Mouse (Mus musculus) neural tube, embryonic 14.5 days (tissue): ENCODE results near the gene Ccdc137. TPM values are rescaled to one million over a fixed set of nuclear protein-coding genes. Genes with fewer than 3 reads are reported as not detected.
A peak's percentile ranks its signal among the peaks of the same experiment; 100 is the strongest.

ENCODE experiments used
- ATAC-seq: fragments of 200-750 bp; cut with Nextera tagmentation; 2 replicates; pipeline ENCODE4 v1.8.0; 2017; ENCODE audit warnings: low read depth, mild to moderate bottlenecking, moderate TSS enrichment, moderate library complexity
- H3K27ac ChIP-seq: fragments of 300-500 bp; sonication (generic); 2 replicates; pipeline ENCODE4 v1.5.1; 2014; ENCODE audit warnings: low read depth, mild to moderate bottlenecking, control low read depth, low read length, moderate library complexity, mixed read lengths
- H3K27me3 ChIP-seq: fragments of 300-500 bp; sonication (generic); 2 replicates; pipeline ENCODE4 v1.6.1; 2014; ENCODE audit warnings: low read length; ENCODE audit not compliant: control insufficient read depth, insufficient read depth
- H3K36me3 ChIP-seq: fragments of 300-500 bp; sonication (generic); 2 replicates; pipeline ENCODE4 v1.6.1; 2014; ENCODE audit warnings: low read length, mixed read lengths; ENCODE audit not compliant: control insufficient read depth, insufficient read depth
- H3K4me1 ChIP-seq: fragments of 300-500 bp; sonication (generic); 2 replicates; pipeline ENCODE4 v1.6.1; 2014; ENCODE audit warnings: low read length; ENCODE audit not compliant: control insufficient read depth, insufficient read depth
- H3K4me2 ChIP-seq: fragments of 300-500 bp; sonication (generic); 2 replicates; pipeline ENCODE4 v1.6.1; 2014; ENCODE audit warnings: mild to moderate bottlenecking, low read depth, low read length, control low read depth
- H3K4me3 ChIP-seq: fragments of 300-500 bp; sonication (generic); 2 replicates; pipeline ENCODE4 v1.5.1; 2014; ENCODE audit warnings: low read depth, low read length, control low read depth, mixed read lengths
- H3K9ac ChIP-seq: fragments of 300-500 bp; sonication (generic); replicated peaks from 2 replicates; pipeline ENCODE4 v1.6.1; 2014; ENCODE audit warnings: low read depth, mild to moderate bottlenecking, control low read depth, low read length, mixed read lengths
- H3K9me3 ChIP-seq: fragments of 300-500 bp; sonication (generic); 2 replicates; pipeline ENCODE4 v1.6.1; 2016; ENCODE audit warnings: low read length; ENCODE audit not compliant: control insufficient read depth
- WGBS: fragments of 180-500 bp; shearing (Covaris S2); extraction: QIAGEN DNeasy Blood & Tissue Kit; methylation state at CpG from one replicate; pipeline ENCODE4 v1.1.7; 2014; 5-methylcytosine and 5-hydroxymethylcytosine counted together
- polyA plus RNA-seq: library from polyadenylated mRNA; unstranded; fragments of >200 nt; fragmentation: Nextera tagmentation; extraction: Ambion mirVana; gene quantifications from 2 replicates; pipeline ENCODE4 v1.2.1, GENCODE M21; 2014

The Ccdc137 gene
- polyA plus RNA-seq, 1 experiment from 2014 or later: 21.6 TPM

- ATAC-seq: no peak
- WGBS: 94% methylated on average over 7 of the region's 7 CpGs
- Histone ChIP-seq H3K9ac (no peak overlapping the region; the same call in 1 of the 2 replicates), H3K4me3 (peak overlapping the region; percentile 94; the same call in 1 of the 2 replicates), H3K36me3 (peaks cover 56% of the 10 kb centered on the region), H3K27me3 (no peaks in the 10 kb centered on the region), H3K27ac (peak overlapping the region; percentile 90; the same call in 1 of the 2 replicates), H3K9me3 (no peaks in the 10 kb centered on the region), H3K4me1 (peaks cover 11% of the 10 kb centered on the region), H3K4me2 (peak overlapping the region; percentile 94; the same call in 1 of the 2 replicates)
These were observed 25.6 kb downstream of the Ccdc137 start for GRCm38 (mm10) chr11:120483448-120483934.

GRCm38 (mm10) chr11:120484265-120484981 is 26.5 kb downstream of the Ccdc137 start, which contains the start of gene Mrpl12:
Gene Mrpl12 (plus strand): TSS chr11:120484613.
- Histone ChIP-seq H3K27me3 (no peaks in the 10 kb centered on the region), H3K4me2 (peak within 1 kb of the TSS; percentile 94), H3K4me3 (peak within 1 kb of the TSS; percentile 94), H3K9me3 (no peaks in the 10 kb centered on the region), H3K4me1 (peaks cover 11% of the 10 kb centered on the region), H3K9ac (peak within 1 kb of the TSS; percentile 81), H3K27ac (peak within 1 kb of the TSS; percentile 90), H3K36me3 (peaks cover 53% of the 10 kb centered on the region)
- ATAC-seq: peak; percentile 95
- WGBS: under 1% methylated on average over 55 of the region's 60 CpGs

DNA sequence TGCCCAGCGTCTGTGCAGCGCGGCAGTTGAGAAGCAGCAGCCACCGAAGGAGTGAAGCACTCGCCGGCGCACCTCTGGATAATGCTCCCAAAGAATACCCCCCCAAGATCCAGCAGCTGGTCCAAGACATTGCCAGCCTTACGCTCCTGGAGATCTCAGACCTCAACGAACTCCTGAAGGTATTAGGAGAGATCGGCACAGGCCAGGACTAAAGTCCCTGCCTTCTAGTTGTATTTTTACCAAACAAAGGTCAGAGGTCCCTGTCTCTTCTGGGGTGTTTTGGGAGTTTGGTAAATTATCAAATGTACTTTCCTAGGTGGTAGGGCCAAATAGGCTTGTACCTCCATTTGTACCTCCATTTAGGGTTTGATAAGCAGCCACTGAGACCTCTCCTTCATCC is 27.3 kb downstream of the Ccdc137 start:
- H3K4me2 ChIP-seq: peak overlapping the region; percentile 94
- ATAC-seq: no peak
- peaks cover 46% of the 10 kb centered on the region for H3K36me3 ChIP-seq
- H3K4me3 ChIP-seq: peak overlapping the region; percentile 94
- no peak overlapping the region; the same call in 1 of the 2 replicates for H3K27ac ChIP-seq
- 13% methylated on average over 10 of the region's 10 CpGs for WGBS
- H3K9ac ChIP-seq: peak overlapping the region; percentile 81
- peaks cover 11% of the 10 kb centered on the region for H3K4me1 ChIP-seq
- no peaks in the 10 kb centered on the region for H3K9me3 ChIP-seq
- no peaks in the 10 kb centered on the region for H3K27me3 ChIP-seq

DNA sequence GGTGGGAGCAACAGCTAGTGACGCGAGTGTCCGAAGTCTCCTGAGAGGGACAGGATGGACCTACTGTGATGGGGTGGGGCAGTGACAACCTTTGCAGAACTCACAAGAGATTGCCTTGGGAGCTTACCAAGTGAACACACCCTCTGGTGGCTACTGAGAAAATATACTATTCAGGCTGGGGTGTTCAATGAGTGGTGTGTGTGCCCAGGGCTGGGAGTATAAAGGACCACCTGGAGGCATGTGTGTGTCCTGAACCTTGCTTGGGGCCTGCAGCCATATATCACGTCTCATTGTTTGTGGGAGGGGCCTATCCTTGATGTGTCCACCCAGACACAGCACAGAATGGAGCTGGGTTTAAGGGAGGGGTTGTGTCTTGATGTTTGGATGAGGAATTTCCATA is 30.6 kb downstream of the Ccdc137 start:
- H3K27ac ChIP-seq: no peak overlapping the region
- no peaks in the 10 kb centered on the region for H3K9me3 ChIP-seq
- peaks cover 28% of the 10 kb centered on the region for H3K36me3 ChIP-seq
- H3K4me1 ChIP-seq: peaks cover 33% of the 10 kb centered on the region
- H3K27me3 ChIP-seq: no peaks in the 10 kb centered on the region
- no peak overlapping the region for H3K4me3 ChIP-seq
- H3K4me2 ChIP-seq: no peak overlapping the region
- ATAC-seq: no peak
- WGBS: 81% methylated on average over 4 of the region's 4 CpGs
- no peak overlapping the region for H3K9ac ChIP-seq

DNA sequence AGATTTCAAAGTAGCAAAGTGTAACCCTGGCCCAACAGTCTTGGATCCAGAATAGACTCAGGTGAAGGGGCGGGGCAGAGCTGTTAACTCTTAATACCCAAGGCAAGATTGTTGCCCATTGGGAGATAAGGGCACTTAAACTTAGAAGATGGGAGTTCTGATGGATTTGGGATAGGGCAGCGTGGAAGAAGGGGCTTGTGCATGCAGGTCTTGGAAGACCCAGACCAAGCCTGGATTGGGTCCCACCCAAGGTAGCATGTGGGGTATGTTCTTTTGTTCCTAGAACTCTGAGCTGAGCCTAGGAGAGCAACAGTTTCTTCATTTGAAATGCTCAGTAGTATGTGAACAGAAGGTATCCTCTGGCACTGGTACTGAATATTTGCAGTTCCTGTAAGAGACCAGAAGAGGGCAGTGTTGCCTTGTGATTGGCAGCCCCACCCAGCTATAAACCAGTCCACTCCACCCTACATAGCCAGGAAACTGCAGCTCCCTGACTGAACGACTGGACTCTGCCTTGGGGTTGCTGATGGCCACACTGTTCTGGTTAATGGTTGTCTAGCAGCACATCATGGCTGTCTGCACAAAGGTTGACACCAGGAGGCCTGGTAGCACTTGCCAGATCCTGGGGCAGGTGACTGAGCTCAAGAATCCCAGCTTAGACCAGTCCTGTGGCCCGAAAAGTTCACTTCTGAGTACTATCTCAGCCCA is 31.3 kb downstream of the Ccdc137 start:
- Histone ChIP-seq H3K9me3 (no peaks in the 10 kb centered on the region), H3K36me3 (peaks cover 28% of the 10 kb centered on the region), H3K27ac (no peak overlapping the region), H3K4me3 (no peak overlapping the region), H3K4me2 (no peak overlapping the region), H3K9ac (no peak overlapping the region), H3K27me3 (no peaks in the 10 kb centered on the region), H3K4me1 (peaks cover 34% of the 10 kb centered on the region)
- 68% methylated on average over 4 of the region's 4 CpGs for whole genome bisulfite sequencing
- no peak; the same call in 1 of the 2 replicates for ATAC-seq

GRCm38 (mm10) chr11:120490291-120491046 is 32.6 kb downstream of the Ccdc137 start:
- Histone ChIP-seq H3K36me3 (peaks cover 38% of the 10 kb centered on the region), H3K9ac (no peak overlapping the region), H3K27me3 (no peaks in the 10 kb centered on the region), H3K4me2 (peak overlapping the region; percentile 95; the same call in 1 of the 2 replicates), H3K9me3 (no peaks in the 10 kb centered on the region), H3K4me1 (peaks cover 29% of the 10 kb centered on the region), H3K27ac (no peak overlapping the region), H3K4me3 (no peak overlapping the region)
- 42% methylated on average over 4 of the region's 4 CpGs for WGBS
- ATAC-seq: no peak

DNA sequence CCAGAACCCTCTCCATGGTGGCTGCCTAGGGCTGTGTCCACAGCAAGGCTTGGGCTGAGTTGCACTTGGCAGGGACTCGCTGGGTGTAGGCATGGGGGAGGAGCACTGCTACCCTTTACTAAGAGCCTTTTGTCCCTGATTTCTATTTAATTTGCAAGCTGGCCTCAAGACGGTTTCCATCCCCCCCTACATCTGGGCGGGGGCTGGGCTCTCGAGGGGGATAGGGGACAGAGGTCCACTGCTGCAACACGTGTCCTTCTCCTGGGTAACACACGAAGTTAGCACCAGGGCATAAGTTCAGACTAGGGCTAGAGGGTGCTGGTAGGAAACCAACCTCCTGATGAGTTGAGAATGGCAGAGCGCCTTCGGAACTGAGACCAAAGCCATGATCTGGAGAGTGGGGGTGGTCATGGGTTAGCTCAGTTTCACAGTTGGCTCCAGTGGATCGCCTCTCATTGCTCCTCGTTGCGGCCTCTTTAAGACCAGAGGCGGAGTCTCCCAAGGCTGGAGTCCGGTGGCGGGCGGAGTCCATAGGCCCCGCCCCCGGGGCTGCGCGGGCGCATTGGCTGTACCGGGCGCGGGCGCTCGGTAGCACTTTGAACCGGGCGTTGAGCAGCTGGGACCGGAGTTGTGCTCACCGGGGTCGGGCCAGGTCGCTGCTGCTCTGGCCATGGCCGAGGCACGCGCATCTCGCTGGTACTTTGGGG is 33.6 kb downstream of the Ccdc137 start, which contains the start of gene Slc25a10:
Slc25a10 (plus strand) TSS at position 524 of the 707 bp plus-strand sequence.
- 0% methylated on average over 35 of the region's 35 CpGs for WGBS
- Histone ChIP-seq H3K9me3 (no peaks in the 10 kb centered on the region), H3K4me1 (peaks cover 25% of the 10 kb centered on the region), H3K4me2 (peak within 1 kb of the TSS; percentile 95), H3K36me3 (peaks cover 45% of the 10 kb centered on the region), H3K9ac (peak within 1 kb of the TSS; percentile 81), H3K27me3 (no peaks in the 10 kb centered on the region), H3K27ac (peak within 1 kb of the TSS; percentile 60), H3K4me3 (peak within 1 kb of the TSS; percentile 89)
- peak; percentile 84 for ATAC-seq
